Mouse (Mus musculus): ENCODE results near the gene Bcl2l14.
A peak's percentile ranks its signal among the peaks of the same experiment; 100 is the strongest.

Bcl2l14 gene

GRCm38 (mm10) chr6:134428455-134428854 lies 32.3 kb downstream of the Bcl2l14 start:
- Histone ChIP-seq H3K4me1 (replicated peaks; ENCODE audit: low read depth, low read length) (peaks cover 4% of the 10 kb centered on the region), H3K36me3 (ENCODE audit: insufficient read depth, low read length) (0 out of 2 replicates have a peak, but pooled peaks cover 4% of the 10 kb centered on the region), H3K4me3 (replicated peaks; ENCODE audit: low read length) (no peak overlapping the region), H3K9me3 (ENCODE audit: low read length) (peaks cover 7% of the 10 kb centered on the region), H3K27me3 (ENCODE audit: insufficient read depth, low read length) (no peaks in the 10 kb centered on the region; the same call in 1 of the 2 replicates)
- TF ChIP-seq NANOG (IDR thresholded peaks at IDR 0.05; ENCODE audit: borderline replicate concordance, low read length) (no peak), CTCF (conservative IDR thresholded peaks at IDR 0.05; ENCODE audit: low read length) (no peak), POU5F1 (IDR thresholded peaks at IDR 0.05; ENCODE audit: borderline replicate concordance, low read length) (no peak)

- TF ChIP-seq POU5F1 (IDR thresholded peaks at IDR 0.05; ENCODE audit: borderline replicate concordance, low read length) (no peak), NANOG (IDR thresholded peaks at IDR 0.05; ENCODE audit: borderline replicate concordance, low read length) (no peak), CTCF (conservative IDR thresholded peaks at IDR 0.05; ENCODE audit: low read length) (no peak)
- Histone ChIP-seq H3K9me3 (ENCODE audit: low read length) (peaks cover 7% of the 10 kb centered on the region), H3K27me3 (ENCODE audit: insufficient read depth, low read length) (no peaks in the 10 kb centered on the region; the same call in 1 of the 2 replicates), H3K4me3 (replicated peaks; ENCODE audit: low read length) (no peak overlapping the region), H3K36me3 (ENCODE audit: insufficient read depth, low read length) (0 out of 2 replicates have a peak, but pooled peaks cover 4% of the 10 kb centered on the region), H3K4me1 (replicated peaks; ENCODE audit: low read depth, low read length) (peaks cover 3% of the 10 kb centered on the region)
Measured at GRCm38 (mm10) chr6:134430161-134430799, 34.2 kb downstream of the Bcl2l14 start.

GRCm38 (mm10) chr6:134431583-134431982 lies 35.5 kb downstream of the Bcl2l14 start:
- Histone ChIP-seq H3K36me3 (ENCODE audit: insufficient read depth, low read length) (0 out of 2 replicates have a peak, but pooled peaks cover 4% of the 10 kb centered on the region), H3K4me1 (replicated peaks; ENCODE audit: low read depth, low read length) (no peaks in the 10 kb centered on the region), H3K4me3 (replicated peaks; ENCODE audit: low read length) (no peak overlapping the region), H3K27me3 (ENCODE audit: insufficient read depth, low read length) (no peaks in the 10 kb centered on the region; the same call in 1 of the 2 replicates), H3K9me3 (ENCODE audit: low read length) (peaks cover 7% of the 10 kb centered on the region)
- no peak for TF ChIP-seq POU5F1 (IDR thresholded peaks at IDR 0.05; ENCODE audit: borderline replicate concordance, low read length)

GRCm38 (mm10) chr6:134433281-134433680 lies 37.2 kb downstream of the Bcl2l14 start:
- TF ChIP-seq CTCF (conservative IDR thresholded peaks at IDR 0.05; ENCODE audit: low read length): no peak
- no peak for TF ChIP-seq POU5F1 (IDR thresholded peaks at IDR 0.05; ENCODE audit: borderline replicate concordance, low read length)
- TF ChIP-seq NANOG (IDR thresholded peaks at IDR 0.05; ENCODE audit: borderline replicate concordance, low read length): no peak
- H3K27me3 ChIP-seq (ENCODE audit: insufficient read depth, low read length): peaks cover 8% of the 10 kb centered on the region; the same call in 1 of the 2 replicates

GRCm38 (mm10) chr6:134434044-134434443 lies 37.9 kb downstream of the Bcl2l14 start:
- Histone ChIP-seq H3K27me3 (ENCODE audit: insufficient read depth, low read length) (peaks cover 9% of the 10 kb centered on the region; the same call in 1 of the 2 replicates), H3K4me3 (replicated peaks; ENCODE audit: low read length) (no peak overlapping the region), H3K4me1 (replicated peaks; ENCODE audit: low read depth, low read length) (peaks cover 1% of the 10 kb centered on the region), H3K9me3 (ENCODE audit: low read length) (no peaks in the 10 kb centered on the region), H3K36me3 (ENCODE audit: insufficient read depth, low read length) (no peaks in the 10 kb centered on the region)
- TF ChIP-seq POU5F1 (IDR thresholded peaks at IDR 0.05; ENCODE audit: borderline replicate concordance, low read length) (no peak), CTCF (conservative IDR thresholded peaks at IDR 0.05; ENCODE audit: low read length) (no peak), NANOG (IDR thresholded peaks at IDR 0.05; ENCODE audit: borderline replicate concordance, low read length) (no peak)

More at GRCm38 (mm10) chr6:134433281-134433680, 37.2 kb downstream of the Bcl2l14 start:
- H3K4me3 ChIP-seq (replicated peaks; ENCODE audit: low read length): no peak overlapping the region
- H3K4me1 ChIP-seq (replicated peaks; ENCODE audit: low read depth, low read length): no peaks in the 10 kb centered on the region
- H3K9me3 ChIP-seq (ENCODE audit: low read length): no peaks in the 10 kb centered on the region
- no peaks in the 10 kb centered on the region for H3K36me3 ChIP-seq (ENCODE audit: insufficient read depth, low read length)

GRCm38 (mm10) chr6:134434866-134435390 lies 38.8 kb downstream of the Bcl2l14 start:
- no peak overlapping the region for H3K4me3 ChIP-seq (replicated peaks; ENCODE audit: low read length)
- H3K4me1 ChIP-seq (replicated peaks; ENCODE audit: low read depth, low read length): peaks cover 10% of the 10 kb centered on the region
- H3K27me3 ChIP-seq (ENCODE audit: insufficient read depth, low read length): peaks cover 17% of the 10 kb centered on the region
- TF ChIP-seq NANOG (IDR thresholded peaks at IDR 0.05; ENCODE audit: borderline replicate concordance, low read length) (no peak), POU5F1 (IDR thresholded peaks at IDR 0.05; ENCODE audit: borderline replicate concordance, low read length) (no peak), CTCF (conservative IDR thresholded peaks at IDR 0.05; ENCODE audit: low read length) (no peak)
- H3K9me3 ChIP-seq (ENCODE audit: low read length): no peaks in the 10 kb centered on the region
- H3K36me3 ChIP-seq (ENCODE audit: insufficient read depth, low read length): no peaks in the 10 kb centered on the region

GRCm38 (mm10) chr6:134436955-134437354 lies 40.8 kb downstream of the Bcl2l14 start:
- H3K9me3 ChIP-seq (ENCODE audit: low read length): no peaks in the 10 kb centered on the region
- no peaks in the 10 kb centered on the region for H3K36me3 ChIP-seq (ENCODE audit: insufficient read depth, low read length)
- H3K27me3 ChIP-seq (ENCODE audit: insufficient read depth, low read length): peaks cover 25% of the 10 kb centered on the region
- TF ChIP-seq POU5F1 (IDR thresholded peaks at IDR 0.05; ENCODE audit: borderline replicate concordance, low read length) (no peak), NANOG (IDR thresholded peaks at IDR 0.05; ENCODE audit: borderline replicate concordance, low read length) (no peak), CTCF (conservative IDR thresholded peaks at IDR 0.05; ENCODE audit: low read length) (no peak)
- no peak overlapping the region for H3K4me3 ChIP-seq (replicated peaks; ENCODE audit: low read length)
- H3K4me1 ChIP-seq (replicated peaks; ENCODE audit: low read depth, low read length): peaks cover 13% of the 10 kb centered on the region

GRCm38 (mm10) chr6:134439401-134440021 lies 43.4 kb downstream of the Bcl2l14 start:
- Histone ChIP-seq H3K4me3 (replicated peaks; ENCODE audit: low read length) (peak overlapping the region; percentile 57), H3K4me1 (replicated peaks; ENCODE audit: low read depth, low read length) (peaks cover 18% of the 10 kb centered on the region), H3K27me3 (ENCODE audit: insufficient read depth, low read length) (peaks cover 25% of the 10 kb centered on the region), H3K9me3 (ENCODE audit: low read length) (no peaks in the 10 kb centered on the region), H3K36me3 (ENCODE audit: insufficient read depth, low read length) (no peaks in the 10 kb centered on the region)
- no peak for TF ChIP-seq POU5F1 (IDR thresholded peaks at IDR 0.05; ENCODE audit: borderline replicate concordance, low read length)
- TF ChIP-seq NANOG (IDR thresholded peaks at IDR 0.05; ENCODE audit: borderline replicate concordance, low read length): 0 out of 2 replicates have a peak, but pooled peaks have one; percentile 3
- TF ChIP-seq CTCF (conservative IDR thresholded peaks at IDR 0.05; ENCODE audit: low read length): no peak
